Mouse (Mus musculus): ENCODE data around the gene Thbs4. TPM values are rescaled to one million over a fixed set of nuclear protein-coding genes. Genes with fewer than 3 reads are reported as not detected.
A peak's percentile ranks its signal among the peaks of the same experiment; 100 is the strongest.
"Not testable (repeated sequence)": the region's sequence is repeated elsewhere in the genome, so short reads cannot be mapped to it uniquely, and the experiment has no call there.

Gene Thbs4
- 10 to 100 TPM; 16.2 to 32.8 (median 25.5) TPM for total RNA-seq (2022)

DNA sequence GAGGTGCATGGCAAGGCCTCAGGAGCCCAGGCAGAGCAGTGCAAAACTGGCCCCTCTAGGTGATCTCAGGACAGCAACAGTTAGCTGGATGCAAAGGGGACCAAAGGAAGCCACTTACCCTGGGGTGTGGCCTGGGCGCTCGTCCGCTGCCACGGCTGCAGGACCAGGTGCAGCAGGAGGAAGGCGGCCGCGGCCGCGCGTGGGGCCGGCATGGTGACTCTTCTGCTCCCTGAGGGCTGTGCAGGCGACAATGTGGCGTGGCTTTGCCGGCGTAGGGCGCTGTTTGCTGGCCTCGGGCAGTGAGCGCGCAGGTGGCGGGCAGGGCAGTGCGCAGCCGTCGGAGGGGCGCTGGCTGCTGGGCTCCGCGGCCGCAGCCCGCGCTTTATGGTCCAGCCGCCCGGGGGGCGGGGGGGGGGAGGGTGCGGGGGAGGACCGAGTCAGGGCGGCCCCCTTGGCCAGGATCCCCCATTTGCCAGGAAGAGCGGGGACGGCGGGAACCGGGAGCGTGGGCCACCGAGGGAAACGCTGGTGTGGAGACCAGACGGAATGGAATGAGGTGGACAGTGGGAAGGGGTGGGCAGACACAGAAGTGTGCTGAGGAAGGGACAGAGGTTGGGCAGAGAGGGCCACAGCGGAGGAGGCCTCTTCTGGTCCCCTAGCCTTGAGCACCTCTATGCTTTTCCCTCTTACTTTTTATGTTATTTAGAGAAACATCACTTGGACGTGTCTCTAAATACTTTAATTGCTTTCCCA is at the start of gene Thbs4:
Gene Thbs4, minus strand, starts transcription at position 357 of the 753 bp plus-strand sequence.
- no peak for DNase-seq (ENCODE audit: low spot score in 2 of 2)

DNA sequence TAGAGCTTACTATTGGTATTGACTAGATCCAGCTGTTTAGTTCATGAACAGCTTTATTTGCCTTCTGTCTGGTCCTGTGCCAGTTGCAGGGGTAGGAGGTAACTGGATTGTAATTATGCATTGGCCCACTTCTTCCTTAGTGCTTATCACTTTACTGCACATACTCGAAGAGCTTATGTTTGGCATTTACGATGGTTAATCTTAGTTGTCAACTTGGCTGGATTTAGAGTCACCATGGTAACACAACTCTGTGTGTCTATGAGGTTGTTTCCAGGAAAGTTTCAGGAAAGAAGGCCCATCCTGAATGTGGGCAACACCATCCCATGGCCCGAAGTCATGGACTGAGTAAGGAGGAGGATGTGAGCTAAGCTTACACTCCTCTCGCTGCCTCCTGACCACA is 38.5 kb upstream of the Thbs4 start:
- DNase-seq (ENCODE audit: low spot score in 2 of 2) = no peak

DNA sequence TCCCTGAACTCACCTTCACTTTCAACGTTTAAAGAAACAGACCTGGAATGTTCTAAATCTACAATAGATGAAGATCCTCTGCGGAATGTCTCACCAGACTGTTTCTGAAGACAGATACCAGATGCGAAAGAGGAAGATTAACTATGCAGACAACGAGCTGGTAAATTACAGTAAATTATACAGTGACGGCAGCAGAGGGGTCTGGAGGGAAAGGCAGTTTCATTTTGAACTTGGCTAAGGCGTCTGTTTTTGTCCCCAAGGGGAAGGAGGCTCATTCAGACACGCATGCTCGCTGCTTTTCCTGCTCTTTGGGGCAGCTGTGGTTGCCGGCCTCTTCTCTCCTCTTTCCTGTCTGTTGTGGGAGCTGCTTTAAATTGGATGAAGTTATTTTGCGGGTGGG is 34.2 kb upstream of the Thbs4 start:
- DNase-seq (ENCODE audit: low spot score in 2 of 2) = peak in 1 of 2 experiments; percentile 15

DNA sequence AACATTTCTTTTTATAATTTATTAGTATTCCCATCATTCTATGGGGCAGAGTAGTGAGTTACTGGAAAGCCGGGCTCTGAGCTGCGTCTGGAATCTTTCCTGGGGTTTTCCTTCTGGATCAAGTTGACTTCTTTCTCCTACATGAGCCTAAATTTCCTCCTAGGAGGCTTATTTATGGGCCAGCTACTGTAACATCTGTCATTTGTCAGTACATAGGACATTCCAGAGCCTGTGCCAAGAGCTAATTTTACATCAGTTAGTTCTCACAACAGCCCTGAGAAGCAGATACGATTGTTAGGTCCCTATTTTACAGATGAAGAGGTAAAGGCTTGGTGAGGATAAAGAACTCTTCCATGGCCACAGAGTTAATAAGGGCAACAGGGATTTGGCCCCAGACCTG is 22.7 kb upstream of the Thbs4 start:
- DNase-seq (ENCODE audit: low spot score in 2 of 2) = no peak

DNA sequence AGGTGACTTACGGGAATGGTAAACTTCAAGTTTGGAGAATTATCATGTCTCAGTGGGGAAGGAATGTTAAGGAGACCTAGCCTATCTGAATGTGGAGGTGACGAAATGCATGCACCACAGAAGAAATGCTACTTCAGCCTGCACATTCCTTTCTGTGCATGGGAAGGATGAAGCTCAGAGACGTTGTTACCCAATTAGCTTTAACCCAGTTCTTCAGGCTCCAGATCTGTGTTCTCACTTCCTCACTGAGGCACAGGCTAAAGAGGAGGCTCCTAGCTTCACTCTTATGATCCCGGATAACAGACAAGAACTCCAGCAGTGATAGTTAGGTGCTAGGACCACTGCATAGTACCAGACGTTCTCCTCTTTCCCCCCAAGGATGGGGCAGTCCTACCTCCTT is 21.7 kb upstream of the Thbs4 start:
- DNase-seq (ENCODE audit: low spot score in 2 of 2) = no peak

DNA sequence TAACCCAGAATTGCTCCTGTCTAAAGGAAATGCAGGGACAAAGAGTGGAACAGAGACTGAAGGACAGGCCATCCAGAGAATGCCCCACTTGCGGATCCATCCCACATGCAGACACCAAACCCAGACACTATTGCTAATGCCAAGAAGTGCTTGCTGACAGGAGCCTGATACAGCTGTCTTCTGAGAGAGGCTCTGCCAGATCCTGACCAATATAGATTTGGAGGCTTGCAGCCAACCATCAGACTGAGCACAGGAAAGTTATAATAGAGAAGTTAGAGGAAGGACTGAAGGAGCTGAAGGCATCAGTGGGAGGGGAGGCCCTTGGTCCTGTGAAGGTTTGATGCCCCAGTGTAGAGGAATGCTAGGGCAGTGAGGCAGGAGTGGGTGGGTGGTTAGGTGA is 16.0 kb upstream of the Thbs4 start:
- DNase-seq (ENCODE audit: low spot score in 2 of 2) = not testable (repeated sequence)

DNA sequence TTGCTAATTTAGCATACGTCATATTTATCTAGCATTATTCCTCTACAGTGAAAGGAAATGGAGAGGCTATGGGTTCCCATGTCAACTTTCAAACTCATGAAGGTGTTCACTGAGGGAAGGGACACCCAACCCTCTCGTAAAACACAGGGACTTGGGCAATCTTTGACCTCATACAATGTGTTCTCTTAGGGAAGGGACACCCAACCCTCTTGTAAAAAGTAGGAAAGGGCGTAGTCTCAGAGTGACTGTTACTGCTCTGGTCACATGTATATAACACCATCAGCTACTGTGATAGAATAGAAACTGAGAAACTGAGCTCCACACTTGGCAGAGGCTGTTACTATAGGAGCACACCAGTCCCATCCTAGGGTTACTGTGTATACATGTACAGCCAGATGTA is 13.2 kb upstream of the Thbs4 start:
- no peak for DNase-seq (ENCODE audit: low spot score in 2 of 2)

DNA sequence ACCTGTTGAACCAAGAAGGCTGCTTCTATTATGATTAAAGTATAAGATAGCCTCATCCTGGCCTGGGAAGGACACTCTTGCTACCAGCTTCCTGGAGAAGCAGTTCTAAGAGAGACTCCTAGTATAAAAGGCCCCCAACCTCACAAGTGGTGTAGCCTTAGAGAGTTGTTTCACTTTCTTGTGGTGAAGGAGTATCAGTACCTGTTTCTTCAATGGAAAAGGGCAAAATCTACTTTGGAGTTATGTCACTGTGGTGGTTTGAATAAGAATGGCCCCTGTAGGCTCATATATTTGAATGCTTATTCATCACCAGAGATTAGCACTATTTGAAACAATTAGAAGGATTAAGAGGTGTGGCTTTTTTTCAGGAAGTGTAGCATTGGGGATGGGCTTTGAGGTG is 12.2 kb upstream of the Thbs4 start:
- no peak for DNase-seq (ENCODE audit: low spot score in 2 of 2)

DNA sequence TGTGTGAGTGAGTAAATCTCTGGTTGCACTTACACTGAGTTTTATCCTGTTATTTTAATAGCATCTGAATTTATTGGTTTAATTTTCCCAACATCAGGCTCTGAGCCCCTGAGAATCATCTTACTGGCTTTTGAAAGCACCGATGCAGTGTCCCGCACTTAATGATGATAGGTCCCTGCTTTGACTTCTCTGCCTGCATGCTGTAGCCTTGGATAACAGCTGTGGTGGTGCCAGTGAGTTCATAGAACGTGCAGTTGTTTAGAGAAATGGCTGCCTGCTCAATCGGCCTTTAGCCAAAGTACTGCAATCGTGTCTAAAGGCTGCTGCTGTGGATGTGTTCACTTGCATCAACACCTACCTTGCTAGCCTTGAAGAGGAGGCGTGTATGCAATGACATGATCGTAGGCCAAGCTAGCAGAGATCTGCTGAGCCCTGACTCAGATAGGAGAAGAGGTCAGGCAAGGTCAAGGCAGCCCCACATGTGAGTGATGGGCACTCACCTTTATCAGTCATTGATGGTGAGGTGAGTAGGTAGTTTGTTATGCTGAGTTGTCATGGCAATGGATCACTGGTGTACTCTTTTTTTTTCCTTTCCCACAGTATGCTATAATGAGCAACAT is 4.8 kb upstream of the Thbs4 start:
- no peak for DNase-seq (ENCODE audit: low spot score in 2 of 2)

DNA sequence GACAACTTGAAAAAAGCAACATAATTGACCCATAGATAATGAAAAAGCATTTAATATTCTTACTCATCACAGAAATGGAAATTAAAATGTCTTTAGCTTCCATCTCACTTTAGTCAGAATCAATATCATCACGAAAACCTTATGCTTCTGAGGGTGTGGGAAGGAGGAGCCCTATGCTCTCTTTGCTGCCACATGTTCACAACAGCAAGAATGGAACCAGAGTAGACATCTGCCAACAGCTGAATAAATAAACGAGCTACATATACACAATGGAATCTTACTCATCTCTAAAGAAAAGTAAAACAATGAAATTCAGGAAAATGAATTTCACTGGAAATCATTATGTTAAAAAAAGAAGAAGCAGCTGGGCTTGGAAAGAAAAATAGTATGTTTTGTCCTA is 4.2 kb upstream of the Thbs4 start:
- DNase-seq (ENCODE audit: low spot score in 2 of 2) = no peak

DNA sequence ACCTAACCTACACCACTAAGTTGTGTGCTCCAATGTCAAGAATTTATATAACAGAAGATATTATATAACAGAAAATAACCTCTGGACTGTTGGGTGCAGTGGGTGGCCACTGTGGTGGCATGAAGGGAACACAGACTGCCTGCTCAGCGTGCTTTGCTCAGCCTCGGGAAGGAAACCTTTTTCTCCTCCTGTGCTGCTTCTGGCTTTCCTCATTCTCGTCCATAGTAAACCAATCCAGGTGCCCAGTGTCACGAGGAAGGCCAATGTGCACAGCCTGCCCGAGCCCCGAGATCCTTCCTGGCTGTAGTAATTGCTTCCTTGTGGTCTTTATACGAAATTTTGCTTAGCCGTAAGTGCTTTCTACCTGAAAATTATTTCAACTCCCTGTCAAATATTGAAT is 982 bp downstream of the Thbs4 start:
- DNase-seq (ENCODE audit: low spot score in 2 of 2) = no peak

DNA sequence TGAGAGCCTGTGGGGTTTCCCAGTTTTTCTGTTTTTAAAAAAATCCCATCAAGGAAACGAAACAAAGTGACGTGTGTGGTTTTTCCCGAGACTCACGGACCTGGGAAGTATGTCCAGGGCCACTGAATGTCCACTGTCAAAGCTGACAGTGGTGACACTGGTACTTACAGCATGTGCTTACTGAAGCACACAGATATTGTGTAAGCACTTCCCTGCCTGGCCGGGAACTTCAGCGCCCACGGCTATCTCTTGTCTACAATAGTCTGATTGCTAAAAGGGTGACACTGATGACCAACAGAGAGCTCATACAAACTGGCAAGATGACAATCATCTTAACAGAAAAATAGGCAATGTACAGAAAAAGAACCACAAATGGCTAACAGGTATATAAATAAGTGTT is 3.1 kb downstream of the Thbs4 start:
- DNase-seq (ENCODE audit: low spot score in 2 of 2) = no peak

DNA sequence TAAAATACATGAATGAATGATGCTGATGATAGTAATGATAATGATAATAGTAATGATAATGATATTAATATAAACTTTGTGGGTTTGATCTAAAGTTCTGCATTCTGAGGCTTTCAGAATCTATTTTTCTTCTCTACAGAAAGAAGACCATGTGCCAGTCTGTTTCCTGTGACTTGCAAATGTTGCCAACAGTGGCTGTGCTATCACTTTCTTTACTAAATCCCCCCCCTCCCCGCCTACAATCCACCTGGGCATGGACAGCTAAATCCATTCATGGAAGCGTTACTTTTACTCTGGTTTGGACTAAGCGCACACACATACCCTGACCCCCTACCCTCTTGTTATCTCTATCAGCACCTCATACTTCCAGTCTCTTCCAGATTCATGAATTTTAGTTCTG is 10.3 kb downstream of the Thbs4 start:
- no peak for DNase-seq (ENCODE audit: low spot score in 2 of 2)

DNA sequence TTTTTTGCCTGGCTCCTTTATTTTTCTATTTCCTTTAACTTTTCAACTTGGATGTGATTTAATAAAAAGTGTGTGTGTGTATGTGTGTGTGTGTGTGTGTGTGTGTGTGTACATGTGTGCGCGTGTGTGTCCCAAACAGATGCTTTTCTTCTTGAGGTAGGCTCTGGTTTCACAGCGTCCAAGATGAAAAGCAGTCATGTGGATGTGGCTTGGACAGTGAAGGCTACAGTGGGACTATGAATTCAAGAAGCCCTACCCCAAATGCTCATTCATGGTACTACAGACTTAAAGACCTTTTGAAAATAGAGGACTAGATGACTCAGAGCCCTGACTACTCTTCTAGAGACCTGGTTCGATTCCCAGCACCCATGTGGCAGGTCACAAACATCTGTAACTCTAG is 11.1 kb downstream of the Thbs4 start:
- DNase-seq (ENCODE audit: low spot score in 2 of 2) = no peak

DNA sequence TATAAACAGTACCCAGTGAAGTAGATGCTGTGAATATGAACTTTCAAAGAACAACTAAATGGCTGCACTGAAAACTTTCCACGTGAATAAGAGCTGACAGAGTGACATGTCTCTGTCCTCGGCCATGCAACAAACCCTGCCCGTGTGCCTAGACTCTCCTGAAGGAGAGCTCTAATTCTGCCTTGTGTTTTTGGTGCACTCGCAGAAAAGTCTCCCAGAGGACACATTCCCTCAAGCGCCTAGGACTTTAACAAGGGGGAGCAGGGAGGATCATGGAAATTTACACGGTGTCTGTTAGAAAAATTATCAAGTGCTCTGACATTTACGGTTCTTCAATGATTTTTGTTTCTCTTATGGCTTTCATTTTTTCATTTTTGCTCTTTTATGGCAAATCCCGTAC is 13.7 kb downstream of the Thbs4 start:
- DNase-seq (ENCODE audit: low spot score in 2 of 2) = no peak

DNA sequence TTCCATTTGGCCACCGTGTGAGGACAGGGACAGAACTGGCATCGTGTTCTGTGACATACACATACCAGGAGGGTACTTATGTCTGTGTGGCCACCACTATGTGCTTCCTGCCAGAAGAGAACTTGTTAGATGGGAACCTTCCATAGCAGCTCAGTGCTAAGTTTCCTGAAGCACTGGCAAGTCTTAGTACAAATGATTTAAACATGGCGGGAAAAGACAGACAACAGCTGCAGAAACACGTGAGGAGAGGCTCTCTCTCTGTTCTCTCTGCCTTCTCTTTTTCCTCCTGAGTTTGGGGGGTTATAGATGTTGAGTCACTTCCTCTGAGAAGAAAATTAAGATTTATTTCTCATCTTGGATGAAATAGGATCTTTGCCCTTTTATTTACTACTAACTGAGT is 14.5 kb downstream of the Thbs4 start:
- DNase-seq (ENCODE audit: low spot score in 2 of 2) = no peak

DNA sequence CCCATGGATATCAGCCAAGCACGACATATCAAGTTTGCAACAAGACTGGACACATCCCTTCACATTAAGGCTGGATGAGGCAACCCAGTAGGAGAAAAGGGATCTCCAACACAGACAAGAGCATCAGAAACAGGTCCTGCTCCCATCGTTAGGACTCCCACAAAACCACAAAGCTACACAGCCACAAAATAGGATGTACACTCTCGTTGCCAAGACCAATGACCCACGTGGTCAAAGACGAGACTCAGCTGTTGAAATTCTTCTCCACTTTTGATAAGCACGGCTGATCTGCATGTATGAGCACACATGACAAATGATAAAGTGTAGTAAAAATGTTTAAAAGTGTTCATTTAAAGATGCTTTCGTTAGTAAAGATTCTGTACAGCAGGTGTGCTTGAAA is 16.0 kb downstream of the Thbs4 start:
- DNase-seq (ENCODE audit: low spot score in 2 of 2) = no peak

DNA sequence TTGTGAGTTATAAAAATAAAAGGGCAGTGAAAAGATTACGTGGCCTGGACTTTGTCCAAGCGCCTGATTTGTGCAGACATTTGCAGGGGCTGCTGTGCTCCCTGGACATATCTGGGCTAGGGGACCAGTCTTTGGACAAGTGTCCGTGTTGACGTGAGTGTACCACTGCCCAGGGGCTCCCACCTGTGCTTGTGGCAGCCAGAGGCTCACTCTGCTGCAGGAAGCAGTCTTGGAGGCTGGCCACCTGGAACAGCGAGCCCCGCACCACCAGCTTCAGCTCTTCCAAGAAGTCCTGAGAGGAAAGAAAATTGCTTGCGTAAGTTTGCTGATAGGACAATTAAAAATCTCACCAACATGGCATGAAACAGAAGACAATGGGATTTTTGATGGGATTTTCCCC is 18.7 kb downstream of the Thbs4 start:
- no peak for DNase-seq (ENCODE audit: low spot score in 2 of 2)

DNA sequence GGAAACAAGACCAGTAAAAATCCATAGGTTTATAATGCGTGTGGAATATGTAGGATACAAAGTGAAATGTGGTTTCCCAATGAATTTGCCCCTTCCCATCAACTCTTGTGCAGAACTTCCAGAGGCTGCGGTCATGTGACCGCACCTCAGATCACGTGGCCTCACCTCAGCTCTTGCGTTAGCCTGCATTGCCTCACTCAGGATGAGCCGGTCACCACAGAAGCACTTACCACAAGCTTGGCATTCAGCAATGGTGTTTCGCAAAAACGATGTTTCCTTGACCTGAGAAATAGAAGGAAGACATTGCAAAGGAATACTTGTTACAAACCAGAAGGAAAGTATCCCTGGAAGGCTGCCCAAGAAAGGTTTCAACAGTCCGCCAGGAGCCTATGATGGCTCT is 19.7 kb downstream of the Thbs4 start:
- DNase-seq (ENCODE audit: low spot score in 2 of 2) = no peak

DNA sequence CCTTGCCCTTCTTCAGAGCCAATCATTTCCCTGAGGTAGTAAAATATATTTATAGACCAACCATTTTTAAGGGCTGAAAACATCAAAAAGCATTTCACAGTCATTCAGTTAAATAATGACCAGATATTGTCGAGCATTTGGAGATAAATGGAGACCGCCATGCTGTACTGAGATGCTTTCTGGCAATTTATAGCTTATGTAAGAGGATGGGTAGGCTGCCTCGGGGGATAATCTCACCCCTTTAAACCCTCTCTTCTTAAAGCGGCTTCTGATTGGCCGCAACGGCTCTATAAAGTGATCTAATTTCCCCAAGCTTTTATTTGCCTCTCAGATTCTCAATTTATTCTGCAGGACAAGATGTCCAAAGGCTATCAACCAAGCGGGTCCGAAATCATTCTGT is 22.1 kb downstream of the Thbs4 start:
- no peak for DNase-seq (ENCODE audit: low spot score in 2 of 2)

DNA sequence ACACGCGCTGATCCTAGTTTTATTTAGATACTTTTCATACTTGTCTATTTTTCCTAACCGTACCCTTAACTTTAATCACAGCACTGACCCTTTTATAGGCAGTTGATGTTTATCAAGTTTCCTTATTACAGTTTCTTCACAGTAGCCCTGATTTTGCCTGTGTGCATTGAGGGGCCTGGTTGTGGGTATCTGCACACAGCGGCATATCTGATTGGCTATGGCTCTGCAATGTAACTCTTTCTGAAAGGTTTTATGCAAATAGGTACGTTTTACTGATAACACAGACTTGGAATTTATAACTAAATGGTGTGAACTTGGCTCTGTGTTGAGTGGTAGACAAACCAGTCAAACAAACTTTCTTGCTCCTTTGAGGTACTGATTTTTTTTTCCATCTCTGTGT is 23.1 kb downstream of the Thbs4 start:
- DNase-seq (ENCODE audit: low spot score in 2 of 2) = no peak

DNA sequence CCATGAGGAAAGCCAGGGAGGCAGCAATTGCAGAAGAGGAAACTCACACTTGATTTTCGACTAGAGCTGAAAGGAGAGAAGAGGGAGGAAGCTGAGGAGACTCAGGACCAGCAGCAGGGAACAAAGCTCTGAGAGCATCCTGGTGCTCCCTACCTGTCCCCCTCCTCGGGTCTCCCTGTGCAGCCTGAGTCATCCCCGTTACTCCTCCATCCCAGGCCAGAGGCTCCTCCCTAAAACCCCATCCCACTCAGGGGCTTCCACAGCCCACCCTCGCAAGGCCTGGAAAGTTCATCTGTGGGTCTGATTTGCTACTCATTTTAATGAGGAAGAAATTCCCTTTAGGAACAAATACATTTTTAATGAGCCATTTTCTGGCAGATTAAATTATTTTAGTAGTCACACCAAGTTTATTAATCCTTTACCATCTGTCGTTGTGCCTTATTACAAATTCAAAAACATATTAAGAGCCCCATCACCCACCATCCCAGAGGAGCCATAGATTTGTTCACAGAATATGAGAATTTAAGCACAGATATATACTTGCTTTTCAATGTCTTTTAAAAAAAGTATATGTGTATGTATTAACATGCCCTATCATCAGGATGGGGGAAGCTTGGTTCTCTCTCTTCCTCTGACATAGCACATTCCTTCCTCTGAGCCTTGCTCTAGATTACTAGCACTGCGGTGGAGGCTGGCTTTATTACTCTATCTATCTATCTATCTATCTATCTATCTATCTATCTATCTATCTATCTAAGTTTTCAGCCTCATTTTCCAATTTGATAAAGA is 29.0 kb downstream of the Thbs4 start:
- DNase-seq (ENCODE audit: low spot score in 2 of 2) = no peak

DNA sequence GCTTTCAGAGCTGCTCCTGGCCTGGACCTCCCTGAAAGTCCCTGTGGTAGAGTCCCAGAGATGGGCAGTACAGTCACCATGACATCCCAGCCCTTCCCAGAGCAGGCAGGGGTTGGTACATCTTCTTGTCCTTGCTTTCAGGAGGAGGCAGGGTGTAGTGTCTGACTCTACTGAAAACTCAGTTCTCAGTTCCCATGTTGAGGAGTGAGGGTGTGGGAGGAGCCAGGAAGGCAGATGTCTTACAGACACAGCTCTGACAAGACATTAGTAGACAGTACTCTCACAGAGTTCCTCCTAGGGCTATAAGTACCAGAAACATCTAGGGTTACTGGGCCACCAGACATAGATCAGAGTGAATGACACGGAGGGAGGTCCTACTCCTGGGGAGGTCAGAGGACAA is 32.3 kb downstream of the Thbs4 start:
- no peak for DNase-seq (ENCODE audit: low spot score in 2 of 2)
